Mouse (Mus musculus) heart, adult 2 months (tissue): ENCODE measurements at regions not wholly inside any gene's neighbourhood (a gene's known extent, or its start where the extent isn't known, plus 50 kb on each side); places are given as distances from the start of the nearest gene placed in this dataset.

Source experiments
- CTCF ChIP-seq: fragments of 200-600 bp; IDR thresholded peaks from 2 replicates; pipeline ENCODE4 v1.8.1; 2022; ENCODE audit warnings: antibody characterized with exemption, mild to moderate bottlenecking, moderate library complexity
- EP300 ChIP-seq: fragments of 200-500 bp; IDR thresholded peaks from 2 replicates; pipeline ENCODE4 v1.6.1; 2011; ENCODE audit warnings: low read depth, low read length, control low read depth; ENCODE audit not compliant: insufficient read depth
- POLR2A ChIP-seq: fragments of 200-500 bp; IDR thresholded peaks from 2 replicates; pipeline ENCODE4 v1.6.1; 2011; ENCODE audit warnings: mild to moderate bottlenecking, low read depth, low read length, control low read depth; ENCODE audit not compliant: insufficient read depth

GRCm38 (mm10) chr14:73895266-73895665 lies 234.2 kb downstream of the Gm21750 start:
- TF ChIP-seq POLR2A (no peak), CTCF (no peak), EP300 (no peak)
